Mouse (Mus musculus): ENCODE data around the gene Tdpoz2.
"Not testable (repeated sequence)": the region's sequence is repeated elsewhere in the genome, so short reads cannot be mapped to it uniquely, and the experiment has no call there.

The Tdpoz2 gene

DNA sequence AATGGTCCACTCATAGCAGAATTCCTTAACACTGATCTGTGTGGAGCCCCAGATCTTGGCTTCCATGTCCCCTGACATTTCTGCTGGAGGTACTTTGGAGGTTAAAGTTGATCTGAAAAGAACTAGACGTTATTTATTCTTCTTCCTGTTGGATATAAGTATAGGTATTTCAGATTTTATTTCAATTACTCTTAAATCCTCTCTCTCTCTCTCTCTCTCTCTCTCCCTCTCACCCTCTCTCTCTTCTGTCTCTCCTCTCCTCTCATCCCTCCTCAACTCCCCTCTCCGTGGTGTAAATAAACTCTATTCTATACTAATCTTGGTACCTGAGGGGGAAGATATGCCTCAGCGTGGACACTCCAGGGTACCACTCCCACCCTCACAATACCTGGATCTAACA, at the start of gene Tdpoz2:
Gene Tdpoz2, minus strand, starts transcription at position 101 of the 400 bp plus-strand sequence.
- DNase-seq: no peak

DNA sequence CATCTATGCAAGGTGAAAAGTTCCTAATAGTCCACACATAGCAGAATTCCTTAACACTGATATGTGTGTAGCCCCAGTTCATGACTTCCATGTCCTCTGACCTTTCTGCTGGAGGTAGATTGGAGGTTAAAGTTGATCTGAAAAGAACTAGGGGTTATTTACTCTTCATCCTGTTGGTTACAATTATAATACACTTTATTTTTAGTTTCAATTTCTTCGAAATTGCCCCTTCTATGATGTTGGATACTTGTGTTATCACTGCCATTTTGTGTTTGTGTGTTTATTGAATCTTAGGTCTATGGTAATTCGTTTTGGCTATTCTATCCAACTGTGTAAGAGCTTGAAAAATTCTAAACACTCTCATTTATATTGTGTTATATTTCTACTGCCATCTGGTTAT, 40.5 kb upstream of the Tdpoz2 start, which contains the start of gene Gm37596:
Gene Gm37596, minus strand, starts transcription at position 101 of the 400 bp plus-strand sequence.
- DNase-seq: not testable (repeated sequence)

DNA sequence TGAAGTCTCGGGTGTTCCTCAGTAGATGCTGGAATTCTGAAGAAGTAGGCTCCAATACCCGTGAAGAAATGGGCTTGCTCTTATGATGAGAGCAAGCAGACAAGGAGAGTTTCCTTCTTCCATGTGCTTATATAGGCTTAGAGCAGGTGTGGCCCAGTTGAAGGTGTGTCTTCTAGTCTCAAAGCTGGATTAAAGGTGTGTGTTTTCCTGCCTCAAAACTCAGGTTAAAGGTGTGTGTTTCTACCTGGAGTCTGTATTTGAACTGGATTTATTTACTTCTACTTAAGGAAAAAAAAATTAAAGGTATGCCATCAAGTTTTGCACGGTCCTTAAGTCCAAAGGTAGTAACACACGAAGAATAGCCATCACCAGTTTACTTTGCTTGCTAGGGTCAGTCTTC, 23.7 kb upstream of the Tdpoz2 start, which contains the start of gene Tdpoz1:
Gene Tdpoz1, minus strand, starts transcription at position 101 of the 400 bp plus-strand sequence.
- DNase-seq: not testable (repeated sequence)

DNA sequence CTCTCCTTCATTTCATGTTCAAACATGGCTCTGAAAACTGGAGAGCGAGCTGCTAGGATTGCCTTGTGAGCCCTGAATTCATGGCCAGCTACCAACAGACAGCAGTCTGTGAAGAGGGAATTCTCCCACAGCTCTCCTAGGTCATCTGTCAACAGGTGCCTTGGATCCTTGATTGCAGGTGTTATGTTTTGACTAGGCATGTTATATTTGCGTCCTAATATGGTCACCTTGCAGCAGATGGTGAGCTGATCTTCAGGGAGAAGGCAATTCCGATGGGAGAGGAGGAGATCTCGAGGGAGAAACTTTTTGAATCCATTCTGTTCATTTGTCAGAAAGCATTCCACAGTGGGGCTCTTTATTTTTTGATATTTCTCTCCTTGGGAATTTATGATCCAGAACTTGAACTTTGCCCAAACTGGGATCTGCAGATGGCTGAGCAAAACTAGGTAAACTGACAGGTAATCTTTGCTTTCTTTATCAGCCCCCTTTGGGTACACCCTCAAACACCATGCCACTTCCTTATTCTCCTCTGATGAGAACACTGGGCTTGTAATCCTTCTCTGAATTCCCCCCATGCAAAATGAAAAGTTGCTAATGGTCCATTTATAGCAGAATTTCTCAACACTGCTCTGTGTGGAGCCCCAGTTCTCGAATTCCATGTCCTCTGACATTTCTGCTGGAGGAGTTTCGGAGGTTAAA, 18.5 kb upstream of the Tdpoz2 start:
- not testable (repeated sequence) for DNase-seq

DNA sequence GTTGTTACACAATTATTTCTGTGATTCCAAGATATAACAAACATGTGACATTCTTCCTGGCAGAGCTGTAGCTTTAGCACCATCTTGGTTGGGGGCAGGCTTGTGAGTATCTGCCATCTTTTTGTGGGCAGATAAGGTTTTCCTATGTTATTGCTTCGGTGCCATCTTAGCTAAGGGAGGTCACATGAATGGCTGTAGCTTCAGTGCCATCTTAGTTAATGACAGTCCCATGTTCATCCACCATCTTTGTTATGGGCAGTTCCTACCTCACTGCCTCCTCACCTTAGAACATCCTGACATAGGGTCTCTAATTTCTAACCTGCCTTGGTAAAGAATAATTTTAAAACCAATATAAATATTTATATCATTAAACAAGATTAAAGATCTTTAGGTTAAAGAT, 1.8 kb upstream of the Tdpoz2 start:
- DNase-seq: no peak

- not testable (repeated sequence) for DNase-seq
Measured at GRCm38 (mm10) chr3:93630917-93631714, 21.4 kb downstream of the Tdpoz2 start.

DNA sequence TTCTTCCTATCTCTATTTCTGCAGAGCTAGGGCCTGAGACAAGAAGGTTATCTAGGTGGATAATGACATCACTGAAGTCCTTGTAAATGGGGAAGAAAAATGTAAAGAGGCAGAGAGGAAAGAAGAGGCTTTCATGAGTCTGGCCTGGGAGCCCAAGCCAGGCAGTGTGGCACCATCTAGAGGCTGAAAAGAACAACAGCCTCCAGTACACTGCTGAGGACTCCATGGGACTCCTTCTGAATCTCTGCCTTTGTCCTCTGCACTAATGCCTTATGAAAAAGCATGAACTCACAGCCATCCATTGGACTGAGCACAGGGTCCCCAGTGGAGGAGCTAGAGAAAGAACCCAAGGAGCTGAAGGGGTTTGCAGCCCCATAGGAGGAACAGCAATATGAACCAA, 43.5 kb downstream of the Tdpoz2 start:
- DNase-seq: peak in 1 of 2 experiments; percentile 26

GRCm38 (mm10) chr3:93601903-93602302, 50.6 kb downstream of the Tdpoz2 start:
- no peak for DNase-seq

All from spleen, adult 18-20 months (tissue).